Mouse (Mus musculus) midbrain, embryonic 12.5 days (tissue): ENCODE measurements around the gene Gm3194. TPM values are rescaled to one million over a fixed set of nuclear protein-coding genes. Genes with fewer than 3 reads are reported as not detected.
"Not testable (repeated sequence)": the region's sequence is repeated elsewhere in the genome, so short reads cannot be mapped to it uniquely, and the experiment has no call there.

Experiments
- ATAC-seq: fragments of 200-750 bp; cut with Nextera tagmentation; 2 replicates; pipeline ENCODE4 v1.8.0; 2017; ENCODE audit warnings: low read depth, moderate TSS enrichment, moderate library complexity; ENCODE audit not compliant: low FRiP score
- H3K27ac ChIP-seq: fragments of 300-500 bp; sonication (generic); replicated peaks from 2 replicates; pipeline ENCODE4 v1.5.1; 2016; ENCODE audit warnings: mild to moderate bottlenecking
- H3K27me3 ChIP-seq: fragments of 300-500 bp; sonication (generic); 2 replicates; pipeline ENCODE4 v1.6.1; 2016; ENCODE audit warnings: mild to moderate bottlenecking
- H3K36me3 ChIP-seq: fragments of 300-500 bp; sonication (generic); 2 replicates; pipeline ENCODE4 v1.6.1; 2016
- H3K4me1 ChIP-seq: fragments of 300-500 bp; sonication (generic); 2 replicates; pipeline ENCODE4 v1.6.1; 2016
- H3K4me2 ChIP-seq: fragments of 300-500 bp; sonication (generic); replicated peaks from 2 replicates; pipeline ENCODE4 v1.6.1; 2016; ENCODE audit warnings: mild to moderate bottlenecking, moderate library complexity
- H3K4me3 ChIP-seq: fragments of 300-500 bp; sonication (generic); 2 replicates; pipeline ENCODE4 v1.5.1; 2016; ENCODE audit warnings: mild to moderate bottlenecking
- H3K9ac ChIP-seq: fragments of 300-500 bp; sonication (generic); replicated peaks from 2 replicates; pipeline ENCODE4 v1.6.1; 2016; ENCODE audit warnings: mild to moderate bottlenecking, moderate library complexity
- H3K9me3 ChIP-seq: fragments of 300-500 bp; sonication (generic); 2 replicates; pipeline ENCODE4 v1.6.1; 2016; ENCODE audit warnings: mild to moderate bottlenecking
- WGBS: fragments of 180-500 bp; shearing (Covaris S2); methylation state at CpG from one replicate; pipeline ENCODE4 v1.1.7; 2016; 5-methylcytosine and 5-hydroxymethylcytosine counted together
- polyA plus RNA-seq: library from polyadenylated mRNA; unstranded; fragments of >200 nt; fragmentation: Nextera tagmentation; extraction: Ambion mirVana; gene quantifications from 2 replicates; pipeline ENCODE4 v1.2.1, GENCODE M21; 2016

Gm3194 gene
- polyA plus RNA-seq = 0.77 and 1.7 TPM in 2 replicates

GRCm38 (mm10) chr14:5455367-5455766, at the start of gene Gm3194:
TSS of gene Gm3194 (minus strand) at chr14:5455467.
- no CpG with 5 or more reads among the region's 3 CpGs for WGBS
- not testable (repeated sequence) for H3K9me3 ChIP-seq, ATAC-seq

GRCm38 (mm10) chr14:5501374-5501773, 46.1 kb upstream of the Gm3194 start, which contains the start of gene Gm3488:
TSS of gene Gm3488 (plus strand) at chr14:5501674.
- ATAC-seq = not testable (repeated sequence)

More at GRCm38 (mm10) chr14:5455367-5455766, at the start of gene Gm3194:
- H3K27ac ChIP-seq, H3K9ac ChIP-seq, H3K27me3 ChIP-seq, H3K4me2 ChIP-seq, H3K4me3 ChIP-seq, H3K4me1 ChIP-seq, H3K36me3 ChIP-seq: not testable (repeated sequence)

GRCm38 (mm10) chr14:5483907-5484306, 28.6 kb upstream of the Gm3194 start, which contains the start of gene Gm3187:
TSS of gene Gm3187 (plus strand) at chr14:5484207.
- not testable (repeated sequence) for H3K4me3 ChIP-seq, H3K27ac ChIP-seq, H3K4me1 ChIP-seq, H3K27me3 ChIP-seq, H3K9ac ChIP-seq, H3K9me3 ChIP-seq, H3K36me3 ChIP-seq, ATAC-seq, H3K4me2 ChIP-seq
- 85% methylated on average over 4 of the region's 5 CpGs for WGBS

More at GRCm38 (mm10) chr14:5501374-5501773, 46.1 kb upstream of the Gm3194 start, which contains the start of gene Gm3488:
- no CpG with 5 or more reads among the region's 35 CpGs for WGBS
- H3K4me1 ChIP-seq, H3K9me3 ChIP-seq, H3K36me3 ChIP-seq, H3K27me3 ChIP-seq, H3K9ac ChIP-seq, H3K4me3 ChIP-seq, H3K27ac ChIP-seq, H3K4me2 ChIP-seq: not testable (repeated sequence)

GRCm38 (mm10) chr14:5477730-5478129, 22.5 kb upstream of the Gm3194 start, which contains the start of gene Gm8246:
TSS of gene Gm8246 (minus strand) at chr14:5477830.
- not testable (repeated sequence) for H3K4me3 ChIP-seq, H3K27ac ChIP-seq, H3K36me3 ChIP-seq, H3K9ac ChIP-seq, ATAC-seq, H3K4me2 ChIP-seq, H3K4me1 ChIP-seq, H3K9me3 ChIP-seq, H3K27me3 ChIP-seq
- no CpG with 5 or more reads among the region's 3 CpGs for WGBS

GRCm38 (mm10) chr14:5460469-5460868, 5.2 kb upstream of the Gm3194 start:
- not testable (repeated sequence) for H3K4me1 ChIP-seq, H3K27ac ChIP-seq, H3K9ac ChIP-seq, H3K4me3 ChIP-seq, ATAC-seq, H3K27me3 ChIP-seq, H3K4me2 ChIP-seq, H3K9me3 ChIP-seq, H3K36me3 ChIP-seq
- no CpG with 5 or more reads among the region's 19 CpGs for WGBS

- not testable (repeated sequence) for H3K4me1 ChIP-seq, H3K27ac ChIP-seq, H3K9ac ChIP-seq, H3K36me3 ChIP-seq, H3K9me3 ChIP-seq, ATAC-seq, H3K4me3 ChIP-seq, H3K27me3 ChIP-seq, H3K4me2 ChIP-seq
- WGBS = no CpG with 5 or more reads among the region's 37 CpGs
These were observed 66.3 kb downstream of the Gm3194 start, which contains the start of gene Gm3500 for GRCm38 (mm10) chr14:5388949-5389348. TSS of gene Gm3500 (minus strand) at chr14:5389049.

Other genes starting within 250 kb of the Gm3194 start
- not detected in 2 replicates for gene Gm3526, start 194.9 kb downstream of the Gm3194 start, polyA plus RNA-seq
- not detected in 2 replicates for gene Gm3542, start 120.5 kb downstream of the Gm3194 start, polyA plus RNA-seq
- 0.46 TPM in 1 of 2 replicates, not detected in the other for gene Gm3500, start 66.4 kb downstream of the Gm3194 start, polyA plus RNA-seq
- gene Gm8246, start 22.4 kb upstream of the Gm3194 start, polyA plus RNA-seq = not detected in 2 replicates
- not detected in 2 replicates for gene Gm3187, start 28.7 kb upstream of the Gm3194 start, polyA plus RNA-seq
- gene Gm3488, start 46.2 kb upstream of the Gm3194 start, polyA plus RNA-seq = 3.5 and 3.8 TPM in 2 replicates
- gene Gm3532, start 83.0 kb upstream of the Gm3194 start, polyA plus RNA-seq = not detected in 2 replicates
- not detected in 2 replicates for gene Gm8265, start 177.6 kb upstream of the Gm3194 start, polyA plus RNA-seq
- not detected in 2 replicates for gene Gm9603, start 232.0 kb upstream of the Gm3194 start, polyA plus RNA-seq